Mouse (Mus musculus): Measurements from ENCODE around the gene Vps33b. TPM values are rescaled to one million over a fixed set of nuclear protein-coding genes. Genes with fewer than 3 reads are reported as not detected.

The Vps33b gene
- total and polyA plus RNA-seq, 3 experiments = 23.4 to 24.9 TPM; not detected in 1

GRCm38 (mm10) chr7:80260625-80261371, 8.7 kb upstream of the Vps33b start, which contains the start of gene Ngrn (continued):
- TF ChIP-seq ZC3H11A (IDR thresholded peaks at IDR 0.05; ENCODE audit: low read depth, low read length) (no peak; the same call in 1 of the 2 replicates), SIN3A (IDR thresholded peaks at IDR 0.05; ENCODE audit: low read length) (peak; percentile 88), NELFE (IDR thresholded peaks at IDR 0.05; ENCODE audit: low read depth, low read length) (peak; percentile 94), MYB (IDR thresholded peaks at IDR 0.05; ENCODE audit: low read depth, low read length) (no peak), TBP (IDR thresholded peaks at IDR 0.05; ENCODE audit: low read depth, low read length) (peak; percentile 79)

- Histone ChIP-seq H3K36me3 (ENCODE audit: control insufficient read depth in 1 of 2, insufficient read depth in 2 of 2, low read length in 2 of 2) (peaks cover 6 to 15% of the 10 kb centered on the region in 2 experiments), H3K4me1 (ENCODE audit: control insufficient read depth in 1 of 2, insufficient read depth in 2 of 2, low read length in 2 of 2) (peaks cover 4 to 17% of the 10 kb centered on the region in 2 experiments), H3K9ac (ENCODE audit: control insufficient read depth, low read depth, low read length, poor library complexity, severe bottlenecking) (peak overlapping the region; percentile 84), H3K9me3 (replicated peaks; ENCODE audit: insufficient read depth, low read length) (no peaks in the 10 kb centered on the region), H3K27ac (ENCODE audit: control insufficient read depth, low read depth, low read length) (peak overlapping the region; percentile 56), H3K4me3 (ENCODE audit: control insufficient read depth in 1 of 2, insufficient read depth in 1 of 2, low read depth in 2 of 2, low read length in 2 of 2) (peak overlapping the region; percentile 55 to 77), H3K27me3 (ENCODE audit: control insufficient read depth in 1 of 2, insufficient read depth in 2 of 2, low read length in 2 of 2) (no peaks in the 10 kb centered on the region), H3K79me2 (ENCODE audit: control insufficient read depth, insufficient read depth, low read length, poor library complexity) (peaks cover 19% of the 10 kb centered on the region)
- TF ChIP-seq MXI1 (IDR thresholded peaks at IDR 0.05; ENCODE audit: low read depth, low read length) (peak; percentile 68; the same call in 1 of the 2 replicates), ETS1 (IDR thresholded peaks at IDR 0.05; ENCODE audit: low read depth, low read length) (0 out of 2 replicates have a peak, but pooled peaks have one; percentile 6), MAX (IDR thresholded peaks at IDR 0.05; ENCODE audit: low read length) (peak; percentile 26; the same call in 1 of the 2 replicates), MYC (IDR thresholded peaks at IDR 0.05; ENCODE audit: low read depth, low read length) (0 out of 2 replicates have a peak, but pooled peaks have one; percentile 6), HCFC1 (IDR thresholded peaks at IDR 0.05; ENCODE audit: low read depth, low read length) (0 out of 2 replicates have a peak, but pooled peaks have one; percentile 21), TBP (IDR thresholded peaks at IDR 0.05; ENCODE audit: low read depth, low read length) (no peak)
- peak; percentile 62 for DNase-seq (ENCODE audit: low read depth, low spot score)
Measured at GRCm38 (mm10) chr7:80261372-80261990, 8.0 kb upstream of the Vps33b start.

- Histone ChIP-seq H3K4me3 (ENCODE audit: control insufficient read depth in 1 of 2, insufficient read depth in 1 of 2, low read depth in 2 of 2, low read length in 2 of 2) (no peak overlapping the region), H3K27me3 (ENCODE audit: control insufficient read depth in 1 of 2, insufficient read depth in 2 of 2, low read length in 2 of 2) (no peaks in the 10 kb centered on the region), H3K9ac (ENCODE audit: control insufficient read depth, low read depth, low read length, poor library complexity, severe bottlenecking) (no peak overlapping the region), H3K79me2 (ENCODE audit: control insufficient read depth, insufficient read depth, low read length, poor library complexity) (peaks cover 20% of the 10 kb centered on the region), H3K36me3 (ENCODE audit: control insufficient read depth in 1 of 2, insufficient read depth in 2 of 2, low read length in 2 of 2) (peaks cover 6 to 26% of the 10 kb centered on the region in 2 experiments), H3K9me3 (replicated peaks; ENCODE audit: insufficient read depth, low read length) (no peaks in the 10 kb centered on the region), H3K4me1 (ENCODE audit: control insufficient read depth in 1 of 2, insufficient read depth in 2 of 2, low read length in 2 of 2) (peaks cover 7 to 21% of the 10 kb centered on the region in 2 experiments), H3K27ac (ENCODE audit: control insufficient read depth, low read depth, low read length) (no peak overlapping the region)
- no peak for DNase-seq (ENCODE audit: low read depth, low spot score)
- TF ChIP-seq JUND (IDR thresholded peaks at IDR 0.05; ENCODE audit: low read depth, low read length) (no peak), RCOR1 (IDR thresholded peaks at IDR 0.05; ENCODE audit: low read depth, low read length) (no peak), GATA1 (IDR thresholded peaks at IDR 0.05; ENCODE audit: low read depth, low read length) (no peak), ZC3H11A (IDR thresholded peaks at IDR 0.05; ENCODE audit: low read depth, low read length) (no peak)
Measured at GRCm38 (mm10) chr7:80264606-80265005, 4.8 kb upstream of the Vps33b start.
